Mouse (Mus musculus): ENCODE data around the gene Vsig10. TPM values are rescaled to one million over a fixed set of nuclear protein-coding genes. Genes with fewer than 3 reads are reported as not detected.
"Not testable (repeated sequence)": the region's sequence is repeated elsewhere in the genome, so short reads cannot be mapped to it uniquely, and the experiment has no call there.

Gene Vsig10
- polyA plus RNA-seq, 1 experiment: 17.2 TPM

DNA sequence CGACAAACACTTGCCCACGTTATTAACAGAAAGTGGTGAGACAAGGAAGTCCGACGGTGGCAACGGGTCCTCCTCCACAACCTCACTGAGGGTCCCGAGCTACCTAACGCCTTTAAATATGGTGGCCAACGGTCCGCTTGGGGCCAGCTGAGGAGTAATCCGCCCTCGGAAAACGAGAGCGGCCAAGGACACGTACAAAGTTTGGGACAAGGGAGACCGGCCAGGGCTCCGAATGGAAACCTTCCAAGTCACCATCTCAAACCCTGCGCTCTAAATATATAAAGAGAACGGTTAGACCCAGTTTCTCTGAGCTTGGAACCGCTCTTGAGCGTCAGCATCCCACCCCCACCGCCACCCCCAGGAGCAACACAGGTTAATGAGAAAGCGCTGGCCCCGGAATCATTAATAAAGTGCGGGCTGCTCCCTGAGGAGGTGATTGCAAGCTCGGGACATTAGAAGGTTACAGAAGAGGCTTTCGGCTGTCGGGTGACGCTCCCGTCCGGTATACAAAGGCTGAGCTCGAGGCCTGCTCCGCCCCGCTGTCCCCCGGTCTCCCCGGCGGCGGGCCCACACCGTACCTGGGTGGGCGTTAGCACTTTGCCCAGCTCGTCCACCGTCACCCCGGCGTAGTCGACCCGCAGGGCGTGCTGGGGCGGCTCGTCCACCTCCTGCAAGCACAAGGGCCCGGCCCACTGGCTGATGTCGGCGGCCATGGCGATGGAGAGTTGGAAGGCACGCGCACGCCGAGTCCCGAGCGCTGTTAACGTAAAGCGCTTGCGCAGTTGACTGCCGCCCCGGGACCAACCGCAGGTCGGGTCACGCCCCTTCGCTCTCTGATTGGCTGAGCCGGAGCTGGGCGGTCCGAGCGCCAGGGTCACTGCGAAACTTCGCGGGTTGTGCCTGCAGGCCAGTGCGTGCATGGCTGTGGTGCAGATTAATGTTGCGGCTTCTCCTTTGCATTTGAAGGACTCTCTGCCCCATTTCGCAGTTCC lies 31.8 kb upstream of the Vsig10 start, which contains the start of gene Pebp1:
Gene Pebp1, minus strand, starts transcription at position 795 of the 992 bp plus-strand sequence.
- Histone ChIP-seq H3K27me3 (replicated peaks; ENCODE audit: control insufficient read depth, insufficient read depth, low read length) (no peaks in the 10 kb centered on the region), H3K4me1 (ENCODE audit: control insufficient read depth, insufficient read depth, low read length) (peaks cover 10% of the 10 kb centered on the region), H3K27ac (ENCODE audit: insufficient read depth, low read depth, low read length) (peak within 1 kb of the TSS; percentile 32), H3K4me3 (ENCODE audit: insufficient read depth, low read depth, low read length) (peak within 1 kb of the TSS; percentile 64), H3K36me3 (ENCODE audit: control insufficient read depth, insufficient read depth, low read length) (no peaks in the 10 kb centered on the region)
- TF ChIP-seq CTCF (conservative IDR thresholded peaks at IDR 0.05; ENCODE audit: insufficient read depth, insufficient read length, low read depth, low read length) (0 out of 2 replicates have a peak, but pooled peaks have one; percentile 7), POLR2A (IDR thresholded peaks at IDR 0.05; ENCODE audit: low read depth, low read length) (no peak)
- peak; percentile 98 for DNase-seq
- WGBS: under 1% methylated on average over 77 of the region's 77 CpGs

GRCm38 (mm10) chr5:117289646-117290045 lies 29.2 kb upstream of the Vsig10 start:
- Histone ChIP-seq H3K36me3 (ENCODE audit: control insufficient read depth, insufficient read depth, low read length) (no peaks in the 10 kb centered on the region), H3K27me3 (replicated peaks; ENCODE audit: control insufficient read depth, insufficient read depth, low read length) (no peaks in the 10 kb centered on the region), H3K4me3 (ENCODE audit: insufficient read depth, low read depth, low read length) (no peak overlapping the region), H3K4me1 (ENCODE audit: control insufficient read depth, insufficient read depth, low read length) (peaks cover 10% of the 10 kb centered on the region), H3K27ac (ENCODE audit: insufficient read depth, low read depth, low read length) (no peak overlapping the region)
- TF ChIP-seq CTCF (conservative IDR thresholded peaks at IDR 0.05; ENCODE audit: insufficient read depth, insufficient read length, low read depth, low read length): no peak
- no peak for TF ChIP-seq POLR2A (IDR thresholded peaks at IDR 0.05; ENCODE audit: low read depth, low read length)
- no peak for DNase-seq

- TF ChIP-seq POLR2A (IDR thresholded peaks at IDR 0.05; ENCODE audit: low read depth, low read length): no peak
- TF ChIP-seq CTCF (conservative IDR thresholded peaks at IDR 0.05; ENCODE audit: insufficient read depth, insufficient read length, low read depth, low read length): 0 out of 2 replicates have a peak, but pooled peaks have one; percentile 22
- Histone ChIP-seq H3K4me3 (ENCODE audit: insufficient read depth, low read depth, low read length) (no peak overlapping the region), H3K27ac (ENCODE audit: insufficient read depth, low read depth, low read length) (no peak overlapping the region), H3K36me3 (ENCODE audit: control insufficient read depth, insufficient read depth, low read length) (no peaks in the 10 kb centered on the region), H3K27me3 (replicated peaks; ENCODE audit: control insufficient read depth, insufficient read depth, low read length) (no peaks in the 10 kb centered on the region), H3K4me1 (ENCODE audit: control insufficient read depth, insufficient read depth, low read length) (peaks cover 10% of the 10 kb centered on the region)
- WGBS: 96% methylated on average over 2 of the region's 2 CpGs
- no peak for DNase-seq
These were observed 28.8 kb upstream of the Vsig10 start for GRCm38 (mm10) chr5:117290081-117290480.

DNA sequence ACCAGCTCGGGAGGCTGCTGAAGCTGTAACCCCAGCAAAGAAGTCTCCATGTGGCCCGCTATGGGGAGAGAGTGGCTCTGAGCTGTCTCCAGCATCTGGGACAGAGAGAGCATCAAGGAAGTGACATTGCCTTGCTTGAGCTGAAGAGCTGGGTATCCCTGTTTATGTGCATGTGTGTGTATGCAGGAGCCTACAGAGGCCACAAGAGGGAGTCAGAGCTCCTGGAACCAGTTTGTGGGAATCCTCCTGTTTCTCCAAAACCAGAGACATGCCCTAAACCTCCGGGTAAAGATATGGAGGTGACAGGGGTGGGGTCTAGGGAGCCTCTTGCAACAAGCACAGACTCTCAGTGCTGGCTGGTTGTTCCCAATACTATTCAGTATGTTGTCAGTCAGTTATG lies 27.6 kb upstream of the Vsig10 start:
- H3K4me1 ChIP-seq (ENCODE audit: control insufficient read depth, insufficient read depth, low read length): peaks cover 4% of the 10 kb centered on the region; the same call in 1 of the 2 replicates
- WGBS: 90% methylated on average over 3 of the region's 3 CpGs
- no peak for TF ChIP-seq POLR2A (IDR thresholded peaks at IDR 0.05; ENCODE audit: low read depth, low read length)
- peak; percentile 23; the same call in 1 of the 2 replicates for TF ChIP-seq CTCF (conservative IDR thresholded peaks at IDR 0.05; ENCODE audit: insufficient read depth, insufficient read length, low read depth, low read length)
- no peak overlapping the region for H3K27ac ChIP-seq (ENCODE audit: insufficient read depth, low read depth, low read length)
- H3K27me3 ChIP-seq (replicated peaks; ENCODE audit: control insufficient read depth, insufficient read depth, low read length): no peaks in the 10 kb centered on the region
- H3K36me3 ChIP-seq (ENCODE audit: control insufficient read depth, insufficient read depth, low read length): no peaks in the 10 kb centered on the region
- H3K4me3 ChIP-seq (ENCODE audit: insufficient read depth, low read depth, low read length): no peak overlapping the region
- DNase-seq: no peak

- Histone ChIP-seq H3K4me3 (ENCODE audit: insufficient read depth, low read depth, low read length) (no peak overlapping the region), H3K27ac (ENCODE audit: insufficient read depth, low read depth, low read length) (no peak overlapping the region), H3K36me3 (ENCODE audit: control insufficient read depth, insufficient read depth, low read length) (no peaks in the 10 kb centered on the region), H3K27me3 (replicated peaks; ENCODE audit: control insufficient read depth, insufficient read depth, low read length) (no peaks in the 10 kb centered on the region), H3K4me1 (ENCODE audit: control insufficient read depth, insufficient read depth, low read length) (peaks cover 4% of the 10 kb centered on the region; the same call in 1 of the 2 replicates)
- no peak for TF ChIP-seq POLR2A (IDR thresholded peaks at IDR 0.05; ENCODE audit: low read depth, low read length)
- TF ChIP-seq CTCF (conservative IDR thresholded peaks at IDR 0.05; ENCODE audit: insufficient read depth, insufficient read length, low read depth, low read length): no peak
- WGBS: 46% methylated on average over 6 of the region's 6 CpGs
- DNase-seq: peak; percentile 80
These were observed 26.3 kb upstream of the Vsig10 start for GRCm38 (mm10) chr5:117292547-117292946.

DNA sequence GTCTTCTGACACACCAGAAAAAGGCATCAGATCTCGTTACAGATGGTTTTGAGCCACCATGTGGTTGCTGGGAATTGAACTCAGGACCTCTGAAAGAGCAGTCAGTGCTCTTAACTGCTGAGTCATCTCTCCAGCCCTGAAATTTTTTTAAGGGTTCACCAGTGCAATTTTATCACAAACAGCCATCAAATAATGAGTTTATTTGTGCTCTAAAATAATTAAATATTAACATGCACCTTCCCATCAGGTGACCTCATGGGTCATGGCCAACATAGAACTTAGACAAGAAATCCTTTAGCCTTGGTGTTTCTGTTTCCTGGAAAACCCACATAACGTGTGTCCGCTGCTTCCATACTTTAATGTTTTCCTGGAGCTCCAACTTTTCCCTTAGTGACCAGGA lies 25.1 kb upstream of the Vsig10 start:
- peak; percentile 71 for DNase-seq
- H3K4me1 ChIP-seq (ENCODE audit: control insufficient read depth, insufficient read depth, low read length); H3K4me3 ChIP-seq (ENCODE audit: insufficient read depth, low read depth, low read length); H3K27me3 ChIP-seq (replicated peaks; ENCODE audit: control insufficient read depth, insufficient read depth, low read length); H3K36me3 ChIP-seq (ENCODE audit: control insufficient read depth, insufficient read depth, low read length); H3K27ac ChIP-seq (ENCODE audit: insufficient read depth, low read depth, low read length): not testable (repeated sequence)
- WGBS: 70% methylated on average over 3 of the region's 3 CpGs

GRCm38 (mm10) chr5:117295011-117295410 lies 23.9 kb upstream of the Vsig10 start:
- H3K27ac ChIP-seq (ENCODE audit: insufficient read depth, low read depth, low read length): no peak overlapping the region
- TF ChIP-seq POLR2A (IDR thresholded peaks at IDR 0.05; ENCODE audit: low read depth, low read length): no peak
- no peak for TF ChIP-seq CTCF (conservative IDR thresholded peaks at IDR 0.05; ENCODE audit: insufficient read depth, insufficient read length, low read depth, low read length)
- H3K36me3 ChIP-seq (ENCODE audit: control insufficient read depth, insufficient read depth, low read length): no peaks in the 10 kb centered on the region
- H3K4me3 ChIP-seq (ENCODE audit: insufficient read depth, low read depth, low read length): no peak overlapping the region
- H3K4me1 ChIP-seq (ENCODE audit: control insufficient read depth, insufficient read depth, low read length): no peaks in the 10 kb centered on the region
- 74% methylated on average over 8 of the region's 8 CpGs for WGBS
- no peaks in the 10 kb centered on the region for H3K27me3 ChIP-seq (replicated peaks; ENCODE audit: control insufficient read depth, insufficient read depth, low read length)
- no peak for DNase-seq
